In genomic region chr9:57766431-57766830, GRCm38 (mm10) we compare ENCODE assay signal across 8 mouse cellular contexts. TPM values are rescaled to one million over a fixed set of nuclear protein-coding genes. Genes with fewer than 3 reads are reported as not detected.
DNase-seq lines count a peak whose midpoint lies in the region; ATAC-seq and TF ChIP-seq lines count a peak whose summit lies in the region.

No protein-coding gene starts in this region.

- 39% methylated on average over 6 of the region's 6 CpGs for WGBS in kidney, embryonic 16.5 days
- WGBS in kidney, adult 2 months, result 69% methylated on average over 6 of the region's 6 CpGs
- WGBS in embryonic facial prominence, embryonic 10.5 days, result 37% methylated on average over 6 of the region's 6 CpGs
- WGBS in hindbrain, embryonic 14.5 days, result 33% methylated on average over 6 of the region's 6 CpGs
- 29% methylated on average over 6 of the region's 6 CpGs for WGBS in midbrain, embryonic 16.5 days

- no peak overlapping the region for H3K27ac ChIP-seq in kidney, embryonic 16.5 days (ENCODE audit: low read length)
- no peak overlapping the region for H3K27ac ChIP-seq in kidney, adult 2 months (ENCODE audit: insufficient read depth, low read depth, low read length)
- peak overlapping the region; percentile 96 for H3K27ac ChIP-seq in embryonic facial prominence, embryonic 10.5 days (replicated peaks)
- peak overlapping the region; percentile 99 for H3K27ac ChIP-seq in hindbrain, embryonic 14.5 days
- peak overlapping the region; percentile 99 for H3K27ac ChIP-seq in midbrain, embryonic 16.5 days (ENCODE audit: low read length)

- H3K4me1 ChIP-seq in kidney, embryonic 16.5 days (ENCODE audit: insufficient read depth, low read length), result peaks cover 26% of the 10 kb centered on the region
- peaks cover 23% of the 10 kb centered on the region for H3K4me1 ChIP-seq in kidney, adult 2 months (ENCODE audit: control insufficient read depth, insufficient read depth, low read length)
- H3K4me1 ChIP-seq in embryonic facial prominence, embryonic 10.5 days, result peaks cover 43% of the 10 kb centered on the region
- H3K4me1 ChIP-seq in hindbrain, embryonic 14.5 days (replicated peaks; ENCODE audit: control insufficient read depth, insufficient read depth, low read length), result peaks cover 25% of the 10 kb centered on the region
- peaks cover 30% of the 10 kb centered on the region for H3K4me1 ChIP-seq in midbrain, embryonic 16.5 days (ENCODE audit: control insufficient read depth, insufficient read depth, low read length)

- peak overlapping the region; percentile 89 for H3K4me2 ChIP-seq in kidney, embryonic 16.5 days (replicated peaks; ENCODE audit: low read depth, low read length)
- H3K4me2 ChIP-seq in hindbrain, embryonic 14.5 days (replicated peaks), result peak overlapping the region; percentile 98
- H3K4me2 ChIP-seq in midbrain, embryonic 16.5 days (ENCODE audit: low read length), result peak overlapping the region; percentile 95

- no peaks in the 10 kb centered on the region for H3K9me3 ChIP-seq in kidney, embryonic 16.5 days (ENCODE audit: low read length)
- H3K9me3 ChIP-seq in embryonic facial prominence, embryonic 10.5 days, result no peaks in the 10 kb centered on the region
- H3K9me3 ChIP-seq in hindbrain, embryonic 14.5 days (ENCODE audit: control insufficient read depth, low read length), result no peaks in the 10 kb centered on the region
- no peaks in the 10 kb centered on the region for H3K9me3 ChIP-seq in midbrain, embryonic 16.5 days (replicated peaks; ENCODE audit: control insufficient read depth, low read length, poor library complexity, severe bottlenecking)

- H3K9ac ChIP-seq in kidney, embryonic 16.5 days (replicated peaks; ENCODE audit: low read length), result 0 out of 2 replicates have a peak overlapping the region, but pooled peaks have one; percentile 96
- H3K9ac ChIP-seq in hindbrain, embryonic 14.5 days, result peak overlapping the region; percentile 99
- peak overlapping the region; percentile 100 for H3K9ac ChIP-seq in midbrain, embryonic 16.5 days (ENCODE audit: low read depth, low read length)

- no peak for ATAC-seq in kidney, embryonic 16.5 days (ENCODE audit: low FRiP score, low TSS enrichment)
- ATAC-seq in hindbrain, embryonic 14.5 days (ENCODE audit: low FRiP score), result no peak
- no peak for ATAC-seq in midbrain, embryonic 16.5 days

- no peaks in the 10 kb centered on the region for H3K36me3 ChIP-seq in kidney, embryonic 16.5 days (ENCODE audit: insufficient read depth, low read length)
- H3K36me3 ChIP-seq in kidney, adult 2 months (ENCODE audit: control insufficient read depth, insufficient read depth, low read length), result no peaks in the 10 kb centered on the region
- H3K36me3 ChIP-seq in embryonic facial prominence, embryonic 10.5 days (replicated peaks), result peaks cover 6% of the 10 kb centered on the region
- no peaks in the 10 kb centered on the region for H3K36me3 ChIP-seq in hindbrain, embryonic 14.5 days (replicated peaks; ENCODE audit: control insufficient read depth, insufficient read depth)
- no peaks in the 10 kb centered on the region for H3K36me3 ChIP-seq in midbrain, embryonic 16.5 days (ENCODE audit: control insufficient read depth, insufficient read depth, low read length)

- TF ChIP-seq CTCF in kidney, adult 2 months (conservative IDR thresholded peaks at IDR 0.05; ENCODE audit: insufficient read depth, insufficient read length, low read depth, low read length), result no peak

- H3K27me3 ChIP-seq in kidney, embryonic 16.5 days (ENCODE audit: insufficient read depth, low read length), result no peaks in the 10 kb centered on the region
- no peaks in the 10 kb centered on the region for H3K27me3 ChIP-seq in kidney, adult 2 months (replicated peaks; ENCODE audit: control insufficient read depth, insufficient read depth, low read length)
- H3K27me3 ChIP-seq in embryonic facial prominence, embryonic 10.5 days (replicated peaks; ENCODE audit: low read depth, poor library complexity, severe bottlenecking), result 0 out of 2 replicates have a peak, but pooled peaks cover 6% of the 10 kb centered on the region
- no peaks in the 10 kb centered on the region for H3K27me3 ChIP-seq in hindbrain, embryonic 14.5 days (ENCODE audit: control insufficient read depth, insufficient read depth, low read length)
- H3K27me3 ChIP-seq in midbrain, embryonic 16.5 days (ENCODE audit: control insufficient read depth, insufficient read depth, low read depth, low read length), result no peaks in the 10 kb centered on the region

- H3K4me3 ChIP-seq in kidney, embryonic 16.5 days (ENCODE audit: low read length), result peak overlapping the region; percentile 87
- H3K4me3 ChIP-seq in kidney, adult 2 months (ENCODE audit: insufficient read depth, low read depth, low read length), result no peak overlapping the region
- peak overlapping the region; percentile 96 for H3K4me3 ChIP-seq in embryonic facial prominence, embryonic 10.5 days
- H3K4me3 ChIP-seq in hindbrain, embryonic 14.5 days (replicated peaks; ENCODE audit: low read length), result peak overlapping the region; percentile 96
- peak overlapping the region; percentile 77 for H3K4me3 ChIP-seq in midbrain, embryonic 16.5 days (ENCODE audit: low read depth, low read length)

- no peak for DNase-seq in kidney, adult 2 months
- DNase-seq in embryonic facial prominence, embryonic 10.5 days (ENCODE audit: low spot score), result no peak
- DNase-seq in hindbrain, embryonic 14.5 days (ENCODE audit: low spot score), result no peak
- DNase-seq in Muller cell, postnatal 12 days (ENCODE audit: inconsistent ontology term), result no peak
- DNase-seq in adrenal gland, adult 8-10 months, result no peak
- DNase-seq in spleen, adult 18-20 months, result no peak

- TF ChIP-seq POLR2A in kidney, adult 2 months (IDR thresholded peaks at IDR 0.05; ENCODE audit: low read depth, low read length), result no peak

RNA-seq across cellular contexts. Expression of gene Clk3, which starts 0.8 kb away (rescaled TPM):
- 82.0 and 90.0 TPM in 2 replicates for polyA plus RNA-seq in kidney, embryonic 16.5 days (2015; fragmentation: Nextera tagmentation; extraction: Ambion mirVana)
- 71.1 and 81.0 TPM in 2 replicates for polyA plus RNA-seq in kidney, adult 2 months (2012; rRNA removed)
- 93.6 and 94.8 TPM in 2 replicates for polyA plus RNA-seq in embryonic facial prominence, embryonic 10.5 days (2016; fragmentation: Nextera tagmentation; extraction: Ambion mirVana)
- 55.8 and 65.2 TPM in 2 replicates for polyA plus RNA-seq in hindbrain, embryonic 14.5 days (2014; fragmentation: Nextera tagmentation; extraction: Ambion mirVana)
- 58.8 and 62.9 TPM in 2 replicates for polyA plus RNA-seq in midbrain, embryonic 16.5 days (2015; fragmentation: Nextera tagmentation; extraction: Ambion mirVana)
- 10 to 100 TPM; 75.3 to 83.3 (median 78.5) TPM for total RNA-seq in adrenal gland, adult 8-10 months (2022)

RNA-seq across cellular contexts. Expression of gene Edc3, which starts 58.1 kb away (rescaled TPM):
- polyA plus RNA-seq in kidney, embryonic 16.5 days (2015; fragmentation: Nextera tagmentation; extraction: Ambion mirVana), result 39.2 and 41.2 TPM in 2 replicates
- polyA plus RNA-seq in kidney, adult 2 months (2012; rRNA removed), result 7.9 and 8.4 TPM in 2 replicates
- 45.5 and 46.7 TPM in 2 replicates for polyA plus RNA-seq in embryonic facial prominence, embryonic 10.5 days (2016; fragmentation: Nextera tagmentation; extraction: Ambion mirVana)
- 22.1 and 23.5 TPM in 2 replicates for polyA plus RNA-seq in hindbrain, embryonic 14.5 days (2014; fragmentation: Nextera tagmentation; extraction: Ambion mirVana)
- 31.8 and 34.7 TPM in 2 replicates for polyA plus RNA-seq in midbrain, embryonic 16.5 days (2015; fragmentation: Nextera tagmentation; extraction: Ambion mirVana)
- total RNA-seq in adrenal gland, adult 8-10 months (2022), result 10 to 100 TPM; 10.4 to 11.4 (median 10.8) TPM

Comparison
In these comparisons a context has a peak if more than half of its experiments do, and no peak if none do; other contexts are left out.
1. H3K27ac ChIP-seq: peak in embryonic facial prominence, embryonic 10.5 days (single experiment), hindbrain, embryonic 14.5 days (single experiment) and midbrain, embryonic 16.5 days (single experiment); none in kidney, embryonic 16.5 days (single experiment) and kidney, adult 2 months (single experiment).
2. Peak in every context shown above with its lines, with median percentiles within 50 percentile points of each other: H3K4me2 ChIP-seq and H3K9ac ChIP-seq.